ENCODE assay signal across 15 mouse cellular contexts in genomic region chr5:47464848-47465247, GRCm38 (mm10).
"Had no signal": no experiment of that assay in that cellular context is flagged by ENCODE, and none has a peak within 500 bp of the region (broad histone marks: within the 10 kb centered on the region; RNA-seq: fewer than 3 reads in every experiment).

No protein-coding gene starts in this region.

- DNase-seq: kidney, adult 2 months; kidney, postnatal 36 days; layer of hippocampus, postnatal 36 days; left cerebral cortex, postnatal 4 days; liver, postnatal 0 days; midbrain, embryonic 14.5 days; thymus, adult 18-20 months; thymus, postnatal 4 days had no signal

- H3K4me3 ChIP-seq: left cerebral cortex, adult 2 months; limb, embryonic 12.5 days; limb, embryonic 15.5 days had no signal

- ATAC-seq: liver, postnatal 0 days; lung, postnatal 0 days had no signal

- H3K27ac ChIP-seq: kidney, postnatal 0 days; left cerebral cortex, adult 2 months; limb, embryonic 12.5 days; limb, embryonic 15.5 days; liver, embryonic 14.5 days; macrophage had no signal

- H3K4me1 ChIP-seq: limb, embryonic 12.5 days; limb, embryonic 15.5 days had no signal
